Mouse (Mus musculus) CD4-positive naive resting alpha-beta T cell, adult 57 days (primary cell): ENCODE data around the gene Gm1330. TPM values are rescaled to one million over a fixed set of nuclear protein-coding genes. Genes with fewer than 3 reads are reported as not detected.

Experiments
- total RNA-seq: library from RNA; stranded (reverse); gene quantifications from one replicate; pipeline ENCODE4 v1.2.4, GENCODE M21; 2023

The Gm1330 gene
- total RNA-seq, result not detected

DNA sequence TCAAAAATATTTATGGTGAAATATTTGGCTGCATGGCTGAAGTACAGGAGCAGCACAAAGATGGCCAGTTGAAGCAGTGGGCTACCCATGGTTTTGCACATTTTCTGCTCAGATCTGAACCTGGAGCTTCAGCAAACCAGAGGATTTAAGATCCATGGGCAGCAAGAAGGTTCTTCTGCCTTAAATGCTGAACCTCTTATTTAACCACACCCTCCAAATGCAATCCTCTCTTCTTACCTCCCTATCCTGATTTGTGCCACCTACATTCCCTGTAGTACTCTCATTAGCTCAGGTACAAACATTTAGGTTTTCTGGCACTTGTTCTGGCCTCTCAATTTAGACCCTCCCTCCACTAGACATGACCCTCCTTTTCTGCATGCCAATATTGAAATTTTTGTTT is at the start of gene Gm1330:
TSS of gene Gm1330 (minus strand) at position 101 of the 400 bp plus-strand sequence.

DNA sequence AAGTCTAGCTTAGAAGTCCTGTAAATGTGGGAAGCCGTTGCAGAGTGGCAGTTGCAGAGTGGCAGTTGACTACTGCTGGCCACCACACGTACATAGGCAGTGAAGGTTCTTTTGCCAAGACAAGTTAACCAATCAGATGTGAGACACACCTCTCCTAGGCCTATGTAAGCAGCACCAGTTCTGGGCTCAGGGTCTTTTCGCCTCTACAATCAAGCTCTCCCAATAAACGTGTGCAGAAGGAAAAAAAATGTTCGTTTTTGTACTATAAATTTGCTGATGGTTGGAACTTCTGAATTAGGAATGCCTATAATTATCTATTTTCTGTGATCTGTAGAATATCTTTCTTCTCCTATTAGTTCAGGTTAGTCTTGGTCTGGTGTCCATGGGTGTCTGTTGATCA is 14.1 kb upstream of the Gm1330 start, which contains the start of gene Gm10750:
TSS of gene Gm10750 (minus strand) at position 101 of the 400 bp plus-strand sequence.

Other genes starting within 250 kb of the Gm1330 start
- not detected for gene Cst11, start 231.8 kb downstream of the Gm1330 start, total RNA-seq
- not detected for gene 8030411F24Rik, start 221.2 kb downstream of the Gm1330 start, total RNA-seq
- not detected for gene Cst12, start 213.9 kb downstream of the Gm1330 start, total RNA-seq
- not detected for gene Cst8, start 204.5 kb downstream of the Gm1330 start, total RNA-seq
- gene Cst13, start 183.2 kb downstream of the Gm1330 start, total RNA-seq, result not detected
- gene Cst9, start 168.1 kb downstream of the Gm1330 start, total RNA-seq, result not detected
- not detected for gene 9230104L09Rik, start 138.2 kb downstream of the Gm1330 start, total RNA-seq
- gene Cst3, start 127.6 kb downstream of the Gm1330 start, total RNA-seq, result 81.4 TPM
- not detected for gene Gm10750, start 14.0 kb upstream of the Gm1330 start, total RNA-seq